In the genomic region with DNA sequence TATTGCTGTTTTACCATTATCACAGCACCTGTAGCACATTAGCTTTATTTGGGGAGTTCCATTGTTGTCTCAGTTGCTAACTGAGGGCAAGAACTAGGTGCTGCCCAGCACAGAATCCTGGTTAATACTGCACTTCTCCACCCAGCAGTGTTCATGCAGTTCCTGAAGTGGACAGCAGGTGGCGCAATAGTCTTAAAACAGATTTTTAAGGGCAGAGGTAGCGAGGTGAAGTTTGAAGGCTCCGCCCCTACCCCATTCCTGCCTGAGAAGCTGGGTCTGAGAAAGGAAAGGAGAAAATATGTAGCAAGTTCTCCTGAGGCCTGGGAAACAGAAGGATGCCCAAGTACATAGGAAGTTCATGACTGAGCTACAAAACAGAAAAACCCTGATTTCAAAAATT, we compare ENCODE assay signal across 8 mouse cellular contexts. TPM values are rescaled to one million over a fixed set of nuclear protein-coding genes. Genes with fewer than 3 reads are reported as not detected.
DNase-seq lines count a peak whose midpoint lies in the region; ATAC-seq lines count a peak whose summit lies in the region.

No protein-coding gene starts in this region.

- H3K4me1 ChIP-seq in lung, embryonic 16.5 days (replicated peaks; ENCODE audit: control insufficient read depth, insufficient read depth, low read length) = peaks cover 13% of the 10 kb centered on the region

- ATAC-seq in granulocyte monocyte progenitor cell, adult 5-6 weeks (replicated peaks; ENCODE audit: poor library complexity, severe bottlenecking) = peak; percentile 56
- ATAC-seq in lung, embryonic 16.5 days (ENCODE audit: low read depth) = peak; percentile 13; the same call in 1 of the 2 replicates

- H3K36me3 ChIP-seq in lung, embryonic 16.5 days (ENCODE audit: control insufficient read depth, insufficient read depth, low read length) = peaks cover 15% of the 10 kb centered on the region

- H3K27ac ChIP-seq in lung, embryonic 16.5 days (ENCODE audit: low read length) = no peak overlapping the region

- no peak overlapping the region for H3K4me3 ChIP-seq in lung, embryonic 16.5 days (ENCODE audit: low read length)

- DNase-seq in CD8-positive naive resting alpha-beta T cell, adult 2 months (ENCODE audit: low read depth in 2 of 2, low spot score in 2 of 2) = peak; percentile 80 to 84
- DNase-seq in adrenal gland, adult 2 months = peak; percentile 76
- DNase-seq in embryo, embryonic 10.5 days (ENCODE audit: low spot score) = peak; percentile 95
- DNase-seq in kidney, postnatal 36 days = peak; percentile 88 to 96
- DNase-seq in retina, adult 2 months (ENCODE audit: low read depth, low spot score) = peak; percentile 56
- peak; percentile 85 for DNase-seq in thymus, postnatal 25 days

- no peak overlapping the region for H3K9ac ChIP-seq in lung, embryonic 16.5 days (ENCODE audit: low read length)

- no peak overlapping the region for H3K4me2 ChIP-seq in lung, embryonic 16.5 days (ENCODE audit: low read depth, low read length)

- H3K9me3 ChIP-seq in lung, embryonic 16.5 days (ENCODE audit: control insufficient read depth, low read length) = no peaks in the 10 kb centered on the region; the same call in 1 of the 2 replicates

- WGBS in lung, embryonic 16.5 days = 4% methylated on average over 3 of the region's 3 CpGs

- H3K27me3 ChIP-seq in lung, embryonic 16.5 days (ENCODE audit: control insufficient read depth, insufficient read depth, low read depth, low read length) = no peaks in the 10 kb centered on the region

RNA-seq across cellular contexts. Expression of a gene that starts 11.9 kb away (rescaled TPM):
- total RNA-seq in adrenal gland, adult 2 months (2021) = 10 to 100 TPM; 37.8 to 57.6 TPM
- 108 and 122 TPM in 2 replicates for polyA plus RNA-seq in adrenal gland, adult 2 months (2012; rRNA removed)
- total RNA-seq in granulocyte monocyte progenitor cell, adult 5-6 weeks (2014; fragmentation: Nextera tagmentation) = 115 and 135 TPM in 2 replicates
- 75.7 and 89.4 TPM in 2 replicates for total RNA-seq in granulocyte monocyte progenitor cell, adult 5-6 weeks (2017)
- polyA plus RNA-seq in lung, embryonic 16.5 days (2015; fragmentation: Nextera tagmentation; extraction: Ambion mirVana) = 55.9 and 59.7 TPM in 2 replicates

RNA-seq across cellular contexts. Expression of a gene that starts 36.8 kb away (rescaled TPM):
- total RNA-seq in adrenal gland, adult 2 months (2021) = 10 to 100 TPM; 11.1 to 17.3 TPM
- polyA plus RNA-seq in adrenal gland, adult 2 months (2012; rRNA removed) = 6.4 and 6.6 TPM in 2 replicates
- total RNA-seq in granulocyte monocyte progenitor cell, adult 5-6 weeks (2014; fragmentation: Nextera tagmentation) = 1.1 and 2.2 TPM in 2 replicates
- 0.69 TPM in 1 of 2 replicates, not detected in the other for total RNA-seq in granulocyte monocyte progenitor cell, adult 5-6 weeks (2017)
- polyA plus RNA-seq in lung, embryonic 16.5 days (2015; fragmentation: Nextera tagmentation; extraction: Ambion mirVana) = 13.3 and 15.1 TPM in 2 replicates

RNA-seq across cellular contexts. Expression of a gene that starts 42.0 kb away (rescaled TPM):
- not detected for total RNA-seq in adrenal gland, adult 2 months (2021)
- polyA plus RNA-seq in adrenal gland, adult 2 months (2012; rRNA removed) = not detected in 2 replicates
- total RNA-seq in granulocyte monocyte progenitor cell, adult 5-6 weeks (2014; fragmentation: Nextera tagmentation) = not detected in 2 replicates
- total RNA-seq in granulocyte monocyte progenitor cell, adult 5-6 weeks (2017) = 0.21 TPM in 1 of 2 replicates, not detected in the other
- 0.33 and 0.88 TPM in 2 replicates for polyA plus RNA-seq in lung, embryonic 16.5 days (2015; fragmentation: Nextera tagmentation; extraction: Ambion mirVana)

RNA-seq across cellular contexts. Expression of a gene that starts 55.4 kb away (rescaled TPM):
- 1 to 10 TPM; 6.0 to 8.0 TPM for total RNA-seq in adrenal gland, adult 2 months (2021)
- polyA plus RNA-seq in adrenal gland, adult 2 months (2012; rRNA removed) = 1.3 and 2.1 TPM in 2 replicates
- total RNA-seq in granulocyte monocyte progenitor cell, adult 5-6 weeks (2014; fragmentation: Nextera tagmentation) = 1.3 and 4.1 TPM in 2 replicates
- total RNA-seq in granulocyte monocyte progenitor cell, adult 5-6 weeks (2017) = not detected in 2 replicates
- polyA plus RNA-seq in lung, embryonic 16.5 days (2015; fragmentation: Nextera tagmentation; extraction: Ambion mirVana) = 680 and 776 TPM in 2 replicates
